Mouse (Mus musculus): ENCODE results near the gene Gatad2a.

Gatad2a gene

DNA sequence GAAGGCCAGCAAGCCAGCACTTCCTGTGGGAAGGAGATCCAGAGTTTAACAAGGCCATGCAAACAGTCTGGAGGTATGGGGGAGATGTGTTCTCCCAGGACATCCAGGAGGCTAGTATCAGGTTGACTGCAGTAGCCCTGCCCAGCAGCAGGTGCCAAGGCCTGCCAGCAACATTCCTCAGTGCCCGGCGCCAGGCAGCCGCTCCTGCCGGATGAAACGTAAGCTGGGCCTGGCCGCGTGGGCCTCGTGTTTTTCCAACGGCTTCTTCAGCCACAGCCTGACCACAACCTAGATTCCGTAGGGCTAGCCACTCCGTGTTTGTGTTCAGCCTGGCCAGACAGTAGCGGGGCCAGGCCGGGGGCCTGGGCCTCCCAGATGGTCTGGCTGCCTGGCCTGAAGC, 121.5 kb downstream of the Gatad2a start:
- DNase-seq (ENCODE audit: low spot score in 2 of 2), result no peak

DNA sequence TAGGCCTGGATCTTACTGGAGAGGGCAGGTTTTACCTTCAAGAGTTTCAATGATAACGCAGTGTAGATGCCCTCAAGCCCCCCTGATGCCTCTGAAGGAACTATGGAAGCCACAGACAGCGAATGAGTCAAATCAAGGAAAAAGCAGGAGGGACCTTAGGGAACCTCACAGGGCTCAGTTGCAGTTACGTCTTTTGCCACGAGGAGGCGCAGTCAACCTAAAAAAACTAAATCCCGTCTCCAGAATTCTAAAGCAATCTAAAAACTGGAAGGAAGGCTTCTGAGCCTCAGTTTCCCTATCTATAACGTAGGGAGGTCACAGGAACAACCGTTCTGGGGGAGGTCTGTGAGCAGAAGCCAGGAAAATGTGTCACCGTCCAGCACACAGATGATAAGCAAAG, 122.0 kb downstream of the Gatad2a start:
- peak in 1 of 2 experiments; percentile 57 for DNase-seq (ENCODE audit: low spot score in 2 of 2)

DNA sequence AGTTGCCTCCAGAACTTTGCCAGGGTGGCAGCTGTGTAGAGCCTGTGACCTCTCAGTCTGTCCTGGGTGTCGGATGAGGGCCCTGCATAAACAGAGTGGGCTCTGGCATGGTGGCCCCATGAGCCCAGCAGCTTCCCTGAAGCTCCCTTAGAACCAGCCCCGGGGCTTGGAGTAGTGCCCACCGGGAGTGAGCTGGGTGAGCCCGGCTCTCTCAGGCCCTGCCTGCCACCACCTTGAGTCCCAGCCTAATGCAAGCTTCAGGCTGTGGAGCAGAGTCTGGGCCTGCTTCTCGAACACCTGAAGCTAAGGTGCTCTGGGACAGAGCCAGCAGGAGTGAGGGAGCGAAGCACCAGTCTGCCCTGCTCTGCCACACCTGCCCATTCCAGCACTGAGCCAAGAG, 125.3 kb downstream of the Gatad2a start:
- no peak for DNase-seq (ENCODE audit: low spot score in 2 of 2)

DNA sequence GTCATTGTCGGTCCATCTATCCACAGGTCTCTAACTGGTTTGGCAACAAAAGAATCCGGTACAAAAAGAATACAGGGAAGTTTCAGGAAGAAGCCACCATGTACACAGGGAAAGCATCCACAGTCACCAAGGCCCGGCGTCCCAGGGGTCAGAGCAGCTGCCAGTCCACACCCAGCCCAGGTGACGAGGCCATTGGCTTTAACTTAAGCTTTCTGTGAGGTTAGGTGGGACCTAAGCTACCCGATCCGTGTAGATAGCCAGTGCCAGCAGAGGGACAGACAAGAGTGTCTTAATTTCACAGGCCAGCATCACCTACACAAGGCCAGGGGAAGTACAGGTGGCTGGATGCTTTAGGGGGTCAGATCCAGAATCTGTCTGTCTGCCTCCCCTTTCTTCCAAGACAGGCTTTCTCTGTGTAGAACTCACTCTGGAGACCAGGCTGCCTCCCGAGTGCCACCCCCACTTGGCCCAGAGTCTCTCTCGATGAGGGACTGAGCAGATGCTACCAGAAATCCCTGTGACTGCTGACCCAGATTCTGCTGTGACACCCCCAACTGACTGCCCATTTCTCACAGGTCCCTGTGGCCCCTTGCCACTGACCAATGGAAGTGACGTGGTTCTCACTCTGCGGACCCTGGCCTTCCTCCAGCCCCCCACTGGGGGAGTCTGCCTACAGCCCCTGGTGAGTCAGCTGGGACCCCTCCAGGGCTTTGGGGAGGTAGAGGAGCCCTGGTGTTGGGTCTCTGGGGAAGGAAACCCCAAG, 126.0 kb downstream of the Gatad2a start:
- no peak for DNase-seq (ENCODE audit: low spot score in 2 of 2)

DNA sequence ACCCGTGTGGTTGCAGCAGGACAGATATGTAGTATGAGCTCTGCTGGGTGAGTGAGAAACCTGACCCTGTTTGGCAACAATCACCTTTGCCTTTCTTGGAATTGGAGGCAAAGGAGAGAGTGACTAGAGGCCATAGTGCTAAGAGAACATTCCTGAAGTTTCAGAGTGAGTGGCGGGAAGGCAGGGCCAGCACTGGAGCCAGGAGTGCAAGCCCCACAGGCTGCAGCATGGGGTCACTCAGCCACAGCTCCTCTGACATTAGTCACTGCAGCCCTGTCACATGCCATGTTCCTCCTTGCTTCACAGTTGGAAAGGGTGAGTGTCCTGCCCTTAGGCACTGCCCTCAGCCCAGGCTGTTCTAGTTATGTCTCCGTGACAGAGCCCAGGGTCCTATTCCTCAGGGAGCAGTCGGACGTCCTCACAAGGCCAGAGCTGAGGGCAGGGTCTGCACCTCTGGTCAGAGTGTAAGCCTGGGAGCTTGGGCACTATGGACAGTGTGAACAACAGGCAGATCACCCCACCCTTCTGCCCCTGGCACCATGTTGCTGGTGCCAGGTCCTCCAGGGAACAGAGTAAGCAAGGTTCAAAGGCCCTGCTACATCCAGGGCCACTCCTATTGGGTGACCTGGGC, 128.4 kb downstream of the Gatad2a start:
- DNase-seq (ENCODE audit: low spot score in 2 of 2), result no peak

DNA sequence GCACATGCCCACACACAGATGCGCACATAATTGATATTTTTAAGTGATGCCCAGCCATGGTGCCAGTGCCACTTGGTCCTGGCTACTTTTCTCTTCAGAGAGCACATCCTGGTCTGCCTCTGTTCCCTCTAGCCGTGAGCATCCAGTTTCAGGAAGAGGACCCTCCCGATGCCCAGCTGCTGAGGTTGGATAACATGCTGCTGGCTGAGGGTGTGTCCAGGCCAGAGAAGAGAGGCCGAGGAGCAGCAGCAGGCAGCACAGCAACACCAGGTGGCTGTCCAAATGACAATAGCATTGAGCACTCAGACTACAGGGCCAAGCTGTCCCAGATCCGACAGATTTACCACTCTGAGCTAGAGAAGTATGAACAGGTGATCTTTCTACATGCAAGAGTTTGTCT, 132.0 kb downstream of the Gatad2a start:
- no peak for DNase-seq (ENCODE audit: low spot score in 2 of 2)

DNA sequence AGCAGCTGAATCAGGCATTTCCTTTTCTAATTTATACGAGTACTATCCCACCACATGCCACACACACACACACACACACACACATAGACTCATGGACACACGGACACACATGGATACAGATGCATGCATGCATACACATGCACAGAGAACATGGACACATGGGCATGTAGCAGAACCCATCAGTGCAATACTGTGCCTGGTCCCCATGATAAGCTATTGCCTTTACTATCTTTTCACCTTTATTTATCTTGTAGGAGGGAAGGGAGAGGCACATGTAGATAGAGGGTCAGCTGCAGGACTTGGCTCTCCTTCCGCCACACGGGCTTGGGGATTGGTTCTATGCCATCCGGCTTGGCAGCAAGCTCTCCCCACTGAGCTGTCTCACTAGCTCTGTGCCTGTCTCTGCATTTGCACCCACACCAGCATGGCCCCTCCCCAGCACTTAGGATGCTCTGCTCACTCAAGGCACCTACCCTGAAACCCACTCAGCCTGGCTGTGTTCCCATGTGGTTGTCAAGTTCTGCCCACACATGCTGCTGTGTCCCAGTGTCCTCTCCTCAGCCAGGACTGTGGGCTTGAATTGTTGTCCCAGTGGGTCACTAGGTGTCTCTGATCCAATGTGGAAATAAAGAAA, 132.7 kb downstream of the Gatad2a start:
- DNase-seq (ENCODE audit: low spot score in 2 of 2), result no peak

DNA sequence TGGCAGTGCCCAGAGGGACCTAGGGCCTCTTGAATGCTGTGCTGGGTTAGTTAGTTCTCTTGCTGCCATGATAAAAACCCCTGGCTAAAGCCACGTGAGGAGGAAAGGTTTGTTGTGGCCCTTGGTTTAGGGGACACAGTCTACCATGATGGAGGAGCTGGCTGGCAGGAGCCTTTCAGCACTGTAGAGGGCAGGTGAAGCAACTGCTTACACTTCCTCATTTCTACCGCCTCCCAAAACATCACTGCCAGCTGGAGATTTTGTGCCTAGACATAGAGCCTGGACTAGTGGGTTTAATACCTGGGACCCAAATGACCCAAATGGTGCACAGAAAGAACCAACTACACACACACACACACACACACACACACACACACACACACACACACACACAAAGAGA, 134.9 kb downstream of the Gatad2a start:
- DNase-seq (ENCODE audit: low spot score in 2 of 2), result no peak

DNA sequence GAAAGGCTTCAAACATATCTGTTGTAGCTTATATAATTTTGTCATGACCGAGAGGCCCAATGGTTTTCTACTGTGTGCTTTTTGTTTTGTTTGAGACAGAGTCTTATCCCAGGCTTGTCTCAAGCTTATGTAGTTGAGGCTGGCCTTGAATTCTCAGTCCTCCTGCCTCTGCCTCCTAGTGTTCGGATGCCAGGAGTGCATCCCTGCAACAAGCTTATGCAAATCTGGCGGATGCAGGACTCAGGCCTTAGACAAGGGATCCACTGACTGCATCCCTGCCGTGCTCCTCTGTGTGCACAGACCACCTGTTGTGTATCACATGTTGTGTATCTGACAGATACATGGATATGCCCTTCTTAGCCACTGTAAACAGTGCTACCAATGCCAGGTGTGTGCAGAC, 135.4 kb downstream of the Gatad2a start:
- DNase-seq (ENCODE audit: low spot score in 2 of 2), result no peak

Measured in natural killer cell, adult 2 months (primary cell).